Mouse (Mus musculus) C2C12 (cell line): ENCODE data around the gene Krt10.

Experiments used
- CEBPB ChIP-seq: IDR thresholded peaks from one replicate; pipeline ENCODE4 v1.6.1; 2011; ENCODE audit warnings: low read depth, mild to moderate bottlenecking, control low read depth, moderate library complexity
- CTCF ChIP-seq: IDR thresholded peaks from one replicate; pipeline ENCODE4 v1.5.1; 2011; ENCODE audit not compliant: control insufficient read depth, insufficient read depth, insufficient read length
- FOSL1 ChIP-seq: IDR thresholded peaks from one replicate; pipeline ENCODE4 v1.8.0; 2011; ENCODE audit warnings: mild to moderate bottlenecking, low read length; ENCODE audit not compliant: poor library complexity, insufficient read depth, severe bottlenecking
- MAX ChIP-seq: IDR thresholded peaks from one replicate; pipeline ENCODE4 v1.6.1; 2011; ENCODE audit warnings: mild to moderate bottlenecking, control low read depth
- USF1 ChIP-seq: IDR thresholded peaks from one replicate; pipeline ENCODE4 v1.6.1; 2011; ENCODE audit warnings: low read depth, mild to moderate bottlenecking, control low read depth, moderate library complexity

DNA sequence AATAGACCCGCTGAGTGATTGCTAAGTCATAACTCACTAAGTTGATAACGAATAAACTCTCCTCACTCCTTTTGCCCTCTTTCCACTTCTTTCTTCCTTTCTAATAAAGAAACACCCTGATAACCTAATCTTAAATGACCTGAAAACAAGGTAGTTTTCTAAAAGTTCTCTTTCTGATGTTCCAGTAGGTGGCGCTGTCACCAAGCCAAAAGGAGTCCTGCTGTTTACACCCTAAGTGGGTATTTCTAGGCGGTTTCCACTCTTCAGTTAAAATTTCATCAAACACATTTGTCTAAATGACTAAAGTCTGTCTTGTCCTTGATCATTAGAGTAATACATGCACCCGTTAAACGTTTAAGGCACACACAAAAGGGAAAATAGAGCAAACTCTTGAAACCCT is 24.1 kb upstream of the Krt10 start:
- TF ChIP-seq CTCF: no peak
- no peak for TF ChIP-seq CEBPB
- no peak for TF ChIP-seq FOSL1
- TF ChIP-seq MAX: no peak
- no peak for TF ChIP-seq USF1
